Mouse (Mus musculus): ENCODE data around the gene Vmn1r86. TPM values are rescaled to one million over a fixed set of nuclear protein-coding genes. Genes with fewer than 3 reads are reported as not detected.
"Not testable (repeated sequence)": the region's sequence is repeated elsewhere in the genome, so short reads cannot be mapped to it uniquely, and the experiment has no call there.

The Vmn1r86 gene
- not detected in 2 replicates for polyA plus RNA-seq (2012; rRNA removed)

DNA sequence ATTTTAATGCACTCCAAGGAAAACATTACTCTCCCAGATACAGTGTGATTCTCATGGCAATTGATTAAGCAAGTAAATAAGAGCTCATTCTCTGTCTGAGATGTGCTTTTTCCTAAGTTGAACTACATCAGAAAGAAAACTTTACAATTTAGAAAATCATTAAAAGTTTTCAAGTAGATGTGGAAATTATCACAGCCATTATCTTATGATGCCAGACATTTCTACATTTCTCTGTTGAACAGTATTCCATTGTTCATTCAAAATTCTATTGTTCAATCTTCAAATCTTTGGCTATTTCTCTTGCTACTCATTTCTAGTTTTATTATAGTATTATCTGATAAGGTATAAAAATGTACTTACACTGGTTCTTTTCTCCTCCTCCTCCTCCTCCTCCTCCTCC lies at the start of gene Vmn1r86:
Gene Vmn1r86, minus strand, starts transcription at position 101 of the 400 bp plus-strand sequence.
- Histone ChIP-seq H3K27me3 (ENCODE audit: control insufficient read depth, insufficient read depth, low read length) (no peaks in the 10 kb centered on the region), H3K4me3 (ENCODE audit: control insufficient read depth, low read depth, low read length) (no peak within 1 kb of the TSS), H3K27ac (ENCODE audit: control insufficient read depth, insufficient read depth, low read depth, low read length) (no peak within 1 kb of the TSS), H3K36me3 (ENCODE audit: control insufficient read depth, insufficient read depth, low read length) (no peaks in the 10 kb centered on the region), H3K4me1 (ENCODE audit: control insufficient read depth, insufficient read depth, low read length) (no peaks in the 10 kb centered on the region)
- TF ChIP-seq CTCF (IDR thresholded peaks at IDR 0.05; ENCODE audit: control insufficient read depth, insufficient read depth, insufficient replicate concordance, low read depth, low read length) (no peak), POLR2A (IDR thresholded peaks at IDR 0.05; ENCODE audit: control insufficient read depth, low read depth, low read length) (no peak)

DNA sequence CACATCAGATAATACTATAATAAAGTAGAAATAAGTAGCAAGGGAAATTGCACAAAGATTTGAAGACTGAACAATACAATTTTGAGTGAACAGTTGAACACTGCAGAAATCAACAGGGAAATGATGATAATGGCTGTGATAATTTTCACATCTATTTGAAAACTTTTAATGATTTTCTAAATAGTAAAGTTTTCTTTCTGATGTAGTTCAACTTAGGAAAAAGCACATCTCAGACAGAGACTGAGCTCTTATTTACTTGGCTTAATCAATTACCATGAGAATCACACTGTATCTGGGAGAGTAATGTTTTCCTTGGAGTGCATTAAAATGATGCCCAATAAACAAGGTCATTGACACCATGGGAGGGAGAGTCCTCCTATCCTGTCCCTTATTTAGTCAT lies 39.6 kb upstream of the Vmn1r86 start, which contains the start of gene Vmn1r88:
Gene Vmn1r88, plus strand, starts transcription at position 301 of the 400 bp plus-strand sequence.
- Histone ChIP-seq H3K27ac (ENCODE audit: control insufficient read depth, insufficient read depth, low read depth, low read length) (no peak within 1 kb of the TSS), H3K4me1 (ENCODE audit: control insufficient read depth, insufficient read depth, low read length) (no peaks in the 10 kb centered on the region), H3K36me3 (ENCODE audit: control insufficient read depth, insufficient read depth, low read length) (no peaks in the 10 kb centered on the region), H3K27me3 (ENCODE audit: control insufficient read depth, insufficient read depth, low read length) (no peaks in the 10 kb centered on the region), H3K4me3 (ENCODE audit: control insufficient read depth, low read depth, low read length) (no peak within 1 kb of the TSS)
- TF ChIP-seq POLR2A (IDR thresholded peaks at IDR 0.05; ENCODE audit: control insufficient read depth, low read depth, low read length) (no peak), CTCF (IDR thresholded peaks at IDR 0.05; ENCODE audit: control insufficient read depth, insufficient read depth, insufficient replicate concordance, low read depth, low read length) (no peak)

DNA sequence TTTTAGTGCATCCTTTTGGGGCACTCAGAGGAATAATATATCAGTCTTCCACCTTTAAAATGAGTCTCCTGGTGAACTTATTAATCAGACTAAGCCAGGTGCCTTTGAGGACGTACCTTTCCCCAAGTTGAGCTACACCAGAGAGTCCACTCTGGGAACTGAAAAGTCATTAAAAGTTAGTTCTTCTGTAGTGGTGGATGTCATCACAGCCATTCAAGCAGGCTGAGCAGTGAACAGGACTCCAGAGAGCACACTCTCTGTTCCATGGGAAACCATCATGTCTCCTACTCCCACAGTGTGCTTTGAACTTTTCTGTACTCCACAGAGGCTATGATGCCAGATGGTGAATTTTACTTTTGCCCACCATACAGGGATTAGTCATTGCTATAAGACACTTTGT lies 20.3 kb upstream of the Vmn1r86 start, which contains the start of gene Vmn1r87:
Gene Vmn1r87, minus strand, starts transcription at position 101 of the 400 bp plus-strand sequence.
- Histone ChIP-seq H3K27ac (ENCODE audit: control insufficient read depth, insufficient read depth, low read depth, low read length) (no peak within 1 kb of the TSS), H3K4me1 (ENCODE audit: control insufficient read depth, insufficient read depth, low read length) (no peaks in the 10 kb centered on the region), H3K27me3 (ENCODE audit: control insufficient read depth, insufficient read depth, low read length) (no peaks in the 10 kb centered on the region), H3K4me3 (ENCODE audit: control insufficient read depth, low read depth, low read length) (no peak within 1 kb of the TSS), H3K36me3 (ENCODE audit: control insufficient read depth, insufficient read depth, low read length) (no peaks in the 10 kb centered on the region)
- no peak for TF ChIP-seq POLR2A (IDR thresholded peaks at IDR 0.05; ENCODE audit: control insufficient read depth, low read depth, low read length)
- TF ChIP-seq CTCF (IDR thresholded peaks at IDR 0.05; ENCODE audit: control insufficient read depth, insufficient read depth, insufficient replicate concordance, low read depth, low read length): no peak

DNA sequence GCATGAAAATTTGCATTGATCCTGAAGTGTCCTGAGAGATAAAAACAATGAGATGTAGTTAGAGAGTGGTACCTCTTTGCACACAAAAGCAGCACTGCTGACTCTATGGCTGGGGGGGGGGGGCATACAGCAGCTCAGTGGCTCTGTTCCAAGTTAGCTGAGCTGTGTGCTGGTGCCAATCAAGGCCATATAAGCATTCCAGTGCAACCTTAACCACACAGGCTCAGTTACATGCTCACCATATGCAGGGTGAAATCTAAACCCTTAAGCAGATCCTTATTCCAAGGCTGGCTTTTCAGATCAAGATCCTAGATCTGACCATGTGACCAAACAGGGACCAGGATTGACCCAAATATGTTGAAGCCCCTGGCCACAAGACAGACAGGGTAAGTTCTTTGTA lies 17.6 kb upstream of the Vmn1r86 start:
- Histone ChIP-seq H3K27ac (ENCODE audit: control insufficient read depth, insufficient read depth, low read depth, low read length) (no peak overlapping the region), H3K27me3 (ENCODE audit: control insufficient read depth, insufficient read depth, low read length) (no peaks in the 10 kb centered on the region), H3K4me3 (ENCODE audit: control insufficient read depth, low read depth, low read length) (no peak overlapping the region), H3K4me1 (ENCODE audit: control insufficient read depth, insufficient read depth, low read length) (no peaks in the 10 kb centered on the region), H3K36me3 (ENCODE audit: control insufficient read depth, insufficient read depth, low read length) (no peaks in the 10 kb centered on the region)
- TF ChIP-seq CTCF (IDR thresholded peaks at IDR 0.05; ENCODE audit: control insufficient read depth, insufficient read depth, insufficient replicate concordance, low read depth, low read length) (no peak), POLR2A (IDR thresholded peaks at IDR 0.05; ENCODE audit: control insufficient read depth, low read depth, low read length) (no peak)

DNA sequence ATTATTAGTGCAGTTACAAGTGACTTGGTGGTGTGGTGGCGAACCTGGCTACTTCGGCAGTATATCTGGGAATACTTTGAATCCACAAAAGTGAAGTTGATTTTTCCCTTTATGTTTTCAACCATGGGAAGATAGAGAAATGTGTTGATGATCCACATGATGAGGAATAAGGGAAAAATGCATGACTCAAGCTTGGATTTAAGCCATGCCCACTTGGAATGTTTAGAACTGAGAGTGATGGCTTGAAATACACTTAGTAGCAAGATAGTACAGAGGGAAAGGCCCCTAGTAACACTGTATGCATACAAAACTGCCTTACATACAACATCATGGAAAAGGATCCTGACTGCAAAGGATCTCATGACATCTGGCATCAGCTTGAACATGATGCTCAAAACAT lies 12.1 kb upstream of the Vmn1r86 start:
- TF ChIP-seq CTCF (IDR thresholded peaks at IDR 0.05; ENCODE audit: control insufficient read depth, insufficient read depth, insufficient replicate concordance, low read depth, low read length) (no peak), POLR2A (IDR thresholded peaks at IDR 0.05; ENCODE audit: control insufficient read depth, low read depth, low read length) (no peak)
- Histone ChIP-seq H3K27me3 (ENCODE audit: control insufficient read depth, insufficient read depth, low read length) (no peaks in the 10 kb centered on the region), H3K4me3 (ENCODE audit: control insufficient read depth, low read depth, low read length) (no peak overlapping the region), H3K4me1 (ENCODE audit: control insufficient read depth, insufficient read depth, low read length) (no peaks in the 10 kb centered on the region), H3K36me3 (ENCODE audit: control insufficient read depth, insufficient read depth, low read length) (no peaks in the 10 kb centered on the region), H3K27ac (ENCODE audit: control insufficient read depth, insufficient read depth, low read depth, low read length) (no peak overlapping the region)

DNA sequence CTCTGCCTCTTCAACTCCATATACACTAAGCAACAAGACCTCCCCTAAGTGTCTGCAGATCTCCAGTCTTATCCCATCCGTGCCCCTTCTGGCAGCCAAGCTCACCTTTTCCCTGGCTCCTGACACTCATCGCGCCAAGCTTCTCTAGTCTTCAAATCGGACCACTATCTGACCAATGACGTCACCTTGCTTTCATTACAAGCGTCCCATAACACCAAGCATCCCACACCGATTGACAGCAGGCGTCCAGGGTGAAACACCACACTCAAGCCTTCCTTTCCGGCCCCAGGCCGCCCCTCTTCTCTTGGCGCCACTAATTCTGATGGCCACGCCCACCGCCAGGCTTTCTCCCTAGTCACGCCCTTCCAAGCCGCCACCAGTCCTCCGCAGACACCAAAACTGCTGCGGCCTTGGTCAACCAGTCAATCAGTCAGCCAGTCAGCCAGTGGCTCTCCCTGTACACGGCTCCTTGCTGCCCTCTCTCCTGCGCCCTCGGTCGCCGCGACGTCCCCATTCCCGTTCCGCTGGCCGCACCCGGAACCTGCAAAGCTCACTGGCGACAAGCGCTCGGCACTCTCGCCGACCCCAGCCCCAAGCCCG lies 3.9 kb upstream of the Vmn1r86 start:
- H3K27me3 ChIP-seq (ENCODE audit: control insufficient read depth, insufficient read depth, low read length); H3K27ac ChIP-seq (ENCODE audit: control insufficient read depth, insufficient read depth, low read depth, low read length); H3K4me1 ChIP-seq (ENCODE audit: control insufficient read depth, insufficient read depth, low read length); H3K36me3 ChIP-seq (ENCODE audit: control insufficient read depth, insufficient read depth, low read length); H3K4me3 ChIP-seq (ENCODE audit: control insufficient read depth, low read depth, low read length): not testable (repeated sequence)

DNA sequence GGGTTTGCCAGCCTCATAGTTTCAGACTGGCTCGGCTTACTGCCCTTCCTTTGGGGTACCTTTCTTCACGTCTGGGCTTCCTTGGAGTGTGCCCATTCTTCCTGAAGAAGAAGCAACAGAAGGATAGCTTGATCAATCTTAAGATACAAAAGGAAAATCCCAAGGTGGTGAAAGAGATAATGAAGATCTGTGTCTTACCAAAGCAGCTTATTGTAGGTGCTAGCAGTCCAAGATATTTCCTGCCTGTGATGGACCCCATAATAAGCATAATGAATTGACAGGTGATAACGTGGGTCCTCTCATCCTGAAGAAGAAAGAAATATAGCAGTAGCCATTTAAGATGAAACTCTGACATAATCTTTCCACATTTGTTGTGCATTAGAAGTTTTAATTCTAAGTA lies 24.6 kb downstream of the Vmn1r86 start, which contains the start of gene Vmn1r85:
Gene Vmn1r85, minus strand, starts transcription at position 101 of the 400 bp plus-strand sequence.
- Histone ChIP-seq H3K4me3 (ENCODE audit: control insufficient read depth, low read depth, low read length) (no peak within 1 kb of the TSS), H3K27ac (ENCODE audit: control insufficient read depth, insufficient read depth, low read depth, low read length) (no peak within 1 kb of the TSS), H3K36me3 (ENCODE audit: control insufficient read depth, insufficient read depth, low read length) (no peaks in the 10 kb centered on the region), H3K4me1 (ENCODE audit: control insufficient read depth, insufficient read depth, low read length) (no peaks in the 10 kb centered on the region), H3K27me3 (ENCODE audit: control insufficient read depth, insufficient read depth, low read length) (no peaks in the 10 kb centered on the region)
- TF ChIP-seq CTCF (IDR thresholded peaks at IDR 0.05; ENCODE audit: control insufficient read depth, insufficient read depth, insufficient replicate concordance, low read depth, low read length) (no peak), POLR2A (IDR thresholded peaks at IDR 0.05; ENCODE audit: control insufficient read depth, low read depth, low read length) (no peak)

DNA sequence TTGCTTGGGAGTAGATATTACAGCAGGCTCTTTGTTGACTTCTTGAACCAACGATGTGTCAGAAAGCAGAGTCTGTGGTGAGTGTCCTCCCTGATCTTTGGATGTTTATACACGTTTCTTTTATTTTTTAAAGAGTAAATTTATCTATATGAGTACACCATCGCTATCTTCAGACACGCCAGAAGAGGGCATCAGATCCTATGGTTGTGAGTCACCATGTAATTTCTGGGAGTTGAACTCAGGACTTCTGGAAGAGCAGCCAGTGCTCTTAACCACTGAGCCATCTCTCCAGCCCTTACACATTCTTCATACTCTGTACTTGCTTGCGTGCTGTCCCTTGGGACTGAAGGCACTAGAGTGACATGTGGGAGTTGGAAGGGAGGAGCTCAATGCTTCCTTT lies 47.4 kb downstream of the Vmn1r86 start:
- TF ChIP-seq CTCF (IDR thresholded peaks at IDR 0.05; ENCODE audit: control insufficient read depth, insufficient read depth, insufficient replicate concordance, low read depth, low read length): no peak
- no peak for TF ChIP-seq POLR2A (IDR thresholded peaks at IDR 0.05; ENCODE audit: control insufficient read depth, low read depth, low read length)
- Histone ChIP-seq H3K27ac (ENCODE audit: control insufficient read depth, insufficient read depth, low read depth, low read length) (no peak overlapping the region), H3K4me3 (ENCODE audit: control insufficient read depth, low read depth, low read length) (no peak overlapping the region), H3K4me1 (ENCODE audit: control insufficient read depth, insufficient read depth, low read length) (no peaks in the 10 kb centered on the region), H3K27me3 (ENCODE audit: control insufficient read depth, insufficient read depth, low read length) (no peaks in the 10 kb centered on the region), H3K36me3 (ENCODE audit: control insufficient read depth, insufficient read depth, low read length) (no peaks in the 10 kb centered on the region)

DNA sequence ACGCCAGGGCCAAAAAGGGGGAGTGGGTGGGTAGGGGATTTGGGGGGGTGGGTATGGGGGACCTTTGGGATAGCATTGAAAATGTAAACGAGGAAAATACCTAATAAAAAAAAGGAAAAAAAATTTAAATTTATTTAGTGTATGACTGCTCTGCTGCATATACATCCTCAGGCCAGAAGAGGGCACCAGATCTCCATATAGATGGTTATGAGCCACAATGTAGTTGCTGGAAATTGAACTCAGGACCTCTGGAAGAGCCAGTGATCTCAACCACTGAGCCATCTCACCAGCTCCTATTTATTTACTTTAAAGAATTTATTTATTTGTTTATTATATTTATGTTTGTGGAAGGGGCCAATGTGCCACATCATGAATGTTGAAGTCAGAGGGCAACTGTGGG lies 56.3 kb downstream of the Vmn1r86 start:
- not testable (repeated sequence) for H3K4me1 ChIP-seq (ENCODE audit: control insufficient read depth, insufficient read depth, low read length); H3K4me3 ChIP-seq (ENCODE audit: control insufficient read depth, low read depth, low read length); H3K27me3 ChIP-seq (ENCODE audit: control insufficient read depth, insufficient read depth, low read length); H3K36me3 ChIP-seq (ENCODE audit: control insufficient read depth, insufficient read depth, low read length); H3K27ac ChIP-seq (ENCODE audit: control insufficient read depth, insufficient read depth, low read depth, low read length)
